Comparison of ENCODE assay signal across 26 mouse cellular contexts in the genomic region with DNA sequence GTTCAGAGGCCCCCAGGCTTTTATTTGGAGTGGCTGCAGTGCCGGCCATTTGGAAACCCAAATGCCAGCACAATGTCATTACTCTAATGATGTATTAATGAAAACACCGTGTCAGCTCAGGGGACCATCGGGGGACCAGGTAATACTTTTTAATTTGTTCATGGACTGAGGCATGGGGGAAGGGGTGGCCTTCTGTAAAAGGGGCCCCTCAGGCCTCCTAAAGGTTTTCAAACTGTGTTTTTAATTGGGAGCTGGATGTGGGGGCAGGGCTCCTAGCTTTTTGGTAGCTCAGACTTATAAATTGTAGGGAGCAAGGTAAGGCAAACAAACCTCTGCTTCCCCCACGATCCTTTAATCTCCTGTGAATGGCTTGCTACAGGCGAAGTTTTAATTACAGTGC. TPM values are rescaled to one million over a fixed set of nuclear protein-coding genes. Genes with fewer than 3 reads are reported as not detected.
DNase-seq lines count a peak whose midpoint lies in the region; ATAC-seq and TF ChIP-seq lines count a peak whose summit lies in the region.
"Had no signal": no experiment of that assay in that cellular context is flagged by ENCODE, and none has a peak within 500 bp of the region (broad histone marks: within the 10 kb centered on the region; RNA-seq: fewer than 3 reads in every experiment).

No protein-coding gene starts in this region.

- H3K27me3 ChIP-seq in embryonic facial prominence, embryonic 14.5 days (replicated peaks; ENCODE audit: control insufficient read depth, insufficient read depth, low read length) = no peaks in the 10 kb centered on the region
- no peaks in the 10 kb centered on the region for H3K27me3 ChIP-seq in embryonic facial prominence, embryonic 10.5 days (replicated peaks; ENCODE audit: low read depth, poor library complexity, severe bottlenecking)
- no peaks in the 10 kb centered on the region for H3K27me3 ChIP-seq in kidney, adult 2 months (replicated peaks; ENCODE audit: control insufficient read depth, insufficient read depth, low read length)
- H3K27me3 ChIP-seq in limb, embryonic 13.5 days = no peaks in the 10 kb centered on the region
- no peaks in the 10 kb centered on the region for H3K27me3 ChIP-seq in cerebellum, adult 2 months (ENCODE audit: control insufficient read depth, insufficient read depth, low read length)
- H3K27me3 ChIP-seq: embryonic facial prominence, embryonic 13.5 days; hindbrain, embryonic 15.5 days; intestine, embryonic 15.5 days; neural tube, embryonic 15.5 days; stomach, embryonic 15.5 days had no signal

- no peak for ATAC-seq in embryonic facial prominence, embryonic 14.5 days (ENCODE audit: low read depth)
- peak; percentile 51; the same call in 1 of the 2 replicates for ATAC-seq in limb, embryonic 13.5 days (ENCODE audit: low FRiP score, low read depth)
- ATAC-seq: intestine, embryonic 15.5 days; liver, postnatal 0 days; lung, postnatal 0 days had no signal

- TF ChIP-seq CTCF in kidney, adult 2 months (conservative IDR thresholded peaks at IDR 0.05; ENCODE audit: insufficient read depth, insufficient read length, low read depth, low read length) = no peak
- no peak for TF ChIP-seq CTCF in cerebellum, adult 2 months (IDR thresholded peaks at IDR 0.05; ENCODE audit: borderline replicate concordance, insufficient read depth, low read depth, low read length)

- no peak overlapping the region for H3K4me3 ChIP-seq in embryonic facial prominence, embryonic 14.5 days (ENCODE audit: low read depth, low read length)
- H3K4me3 ChIP-seq in embryonic facial prominence, embryonic 10.5 days = no peak overlapping the region
- no peak overlapping the region for H3K4me3 ChIP-seq in kidney, adult 2 months (ENCODE audit: insufficient read depth, low read depth, low read length)
- no peak overlapping the region for H3K4me3 ChIP-seq in limb, embryonic 13.5 days
- H3K4me3 ChIP-seq in cerebellum, adult 2 months (replicated peaks; ENCODE audit: insufficient read depth, low read depth, low read length) = no peak overlapping the region
- H3K4me3 ChIP-seq: embryonic facial prominence, embryonic 13.5 days; heart, embryonic 10.5 days; hindbrain, embryonic 15.5 days; intestine, embryonic 15.5 days; midbrain, embryonic 10.5 days; neural tube, embryonic 15.5 days; stomach, embryonic 15.5 days had no signal

- no peak overlapping the region for H3K27ac ChIP-seq in embryonic facial prominence, embryonic 14.5 days (replicated peaks; ENCODE audit: low read depth, low read length)
- no peak overlapping the region for H3K27ac ChIP-seq in embryonic facial prominence, embryonic 10.5 days (replicated peaks)
- H3K27ac ChIP-seq in kidney, adult 2 months (ENCODE audit: insufficient read depth, low read depth, low read length) = no peak overlapping the region
- peak overlapping the region; percentile 83 for H3K27ac ChIP-seq in limb, embryonic 13.5 days
- no peak overlapping the region for H3K27ac ChIP-seq in cerebellum, adult 2 months (ENCODE audit: insufficient read depth, low read length)
- H3K27ac ChIP-seq: heart, embryonic 10.5 days; hindbrain, embryonic 15.5 days; intestine, embryonic 15.5 days; macrophage; neural tube, embryonic 15.5 days; stomach, embryonic 15.5 days had no signal

- no peak overlapping the region for H3K9ac ChIP-seq in embryonic facial prominence, embryonic 14.5 days (ENCODE audit: low read depth, low read length)
- no peak overlapping the region for H3K9ac ChIP-seq in limb, embryonic 13.5 days
- H3K9ac ChIP-seq: embryonic facial prominence, embryonic 13.5 days; hindbrain, embryonic 15.5 days; intestine, embryonic 15.5 days; liver, postnatal 0 days; neural tube, embryonic 15.5 days; stomach, embryonic 15.5 days had no signal

- WGBS in embryonic facial prominence, embryonic 14.5 days = 30% methylated on average over 5 of the region's 5 CpGs
- 19% methylated on average over 5 of the region's 5 CpGs for whole genome bisulfite sequencing in embryonic facial prominence, embryonic 10.5 days
- 45% methylated on average over 5 of the region's 5 CpGs for WGBS in kidney, adult 2 months
- WGBS in limb, embryonic 13.5 days = 11% methylated on average over 5 of the region's 5 CpGs
- 81% methylated on average over 5 of the region's 5 CpGs for WGBS in cerebellum, adult 2 months

- no peak for TF ChIP-seq POLR2A in kidney, adult 2 months (IDR thresholded peaks at IDR 0.05; ENCODE audit: low read depth, low read length)
- TF ChIP-seq POLR2A in cerebellum, adult 2 months (IDR thresholded peaks at IDR 0.05; ENCODE audit: borderline replicate concordance, insufficient read depth, low read length) = no peak

- no peaks in the 10 kb centered on the region for H3K36me3 ChIP-seq in embryonic facial prominence, embryonic 14.5 days (ENCODE audit: control insufficient read depth, insufficient read depth, low read length)
- H3K36me3 ChIP-seq in embryonic facial prominence, embryonic 10.5 days (replicated peaks) = no peaks in the 10 kb centered on the region
- H3K36me3 ChIP-seq in kidney, adult 2 months (ENCODE audit: control insufficient read depth, insufficient read depth, low read length) = no peaks in the 10 kb centered on the region
- no peaks in the 10 kb centered on the region for H3K36me3 ChIP-seq in limb, embryonic 13.5 days
- H3K36me3 ChIP-seq: embryonic facial prominence, embryonic 13.5 days; heart, embryonic 10.5 days; hindbrain, embryonic 15.5 days; intestine, embryonic 15.5 days; midbrain, embryonic 10.5 days; neural tube, embryonic 15.5 days; stomach, embryonic 15.5 days had no signal

- H3K4me1 ChIP-seq in embryonic facial prominence, embryonic 14.5 days (ENCODE audit: control insufficient read depth, insufficient read depth, low read length) = peaks cover 8% of the 10 kb centered on the region; the same call in 1 of the 2 replicates
- peaks cover 17% of the 10 kb centered on the region for H3K4me1 ChIP-seq in embryonic facial prominence, embryonic 10.5 days
- H3K4me1 ChIP-seq in kidney, adult 2 months (ENCODE audit: control insufficient read depth, insufficient read depth, low read length) = peaks cover 3% of the 10 kb centered on the region; the same call in 1 of the 2 replicates
- H3K4me1 ChIP-seq in limb, embryonic 13.5 days = peaks cover 42% of the 10 kb centered on the region
- H3K4me1 ChIP-seq in cerebellum, adult 2 months (ENCODE audit: control insufficient read depth, insufficient read depth, low read length) = no peaks in the 10 kb centered on the region
- H3K4me1 ChIP-seq: hindbrain, embryonic 15.5 days; intestine, embryonic 15.5 days; neural tube, embryonic 15.5 days; stomach, embryonic 15.5 days had no signal

- no peak overlapping the region; the same call in 1 of the 2 replicates for H3K4me2 ChIP-seq in embryonic facial prominence, embryonic 14.5 days (ENCODE audit: low read depth, low read length)
- H3K4me2 ChIP-seq in limb, embryonic 13.5 days (replicated peaks) = peak overlapping the region; percentile 21; the same call in 1 of the 2 replicates
- H3K4me2 ChIP-seq: embryonic facial prominence, embryonic 13.5 days; hindbrain, embryonic 15.5 days; intestine, embryonic 15.5 days; liver, embryonic 11.5 days; neural tube, embryonic 15.5 days; stomach, embryonic 15.5 days had no signal

- H3K9me3 ChIP-seq in embryonic facial prominence, embryonic 14.5 days (ENCODE audit: control insufficient read depth, low read length) = no peaks in the 10 kb centered on the region
- no peaks in the 10 kb centered on the region for H3K9me3 ChIP-seq in embryonic facial prominence, embryonic 10.5 days
- no peaks in the 10 kb centered on the region for H3K9me3 ChIP-seq in limb, embryonic 13.5 days
- H3K9me3 ChIP-seq: embryonic facial prominence, embryonic 13.5 days; heart, embryonic 10.5 days; hindbrain, embryonic 15.5 days; intestine, embryonic 15.5 days; midbrain, embryonic 10.5 days; neural tube, embryonic 15.5 days; stomach, embryonic 15.5 days had no signal

- DNase-seq in embryonic facial prominence, embryonic 14.5 days (ENCODE audit: low spot score) = peak; percentile 26
- DNase-seq in embryonic facial prominence, embryonic 10.5 days (ENCODE audit: low spot score) = no peak
- peak; percentile 41 for DNase-seq in kidney, adult 2 months
- DNase-seq in kidney, postnatal 4 days = no peak
- DNase-seq in kidney, postnatal 14 days = peak; percentile 29
- DNase-seq in cerebellum, adult 2 months = no peak
- no peak for DNase-seq in cerebellum, adult 11 months
- DNase-seq: adrenal gland, postnatal 14 days; cerebellum, postnatal 10 days; liver, postnatal 0 days; right cerebral cortex, adult 18-20 months; right cerebral cortex, postnatal 4 days; thymus, postnatal 25 days had no signal

RNA-seq across cellular contexts. Expression of gene Lrtm1, which starts 45.4 kb away (rescaled TPM):
- 1.5 and 2.2 TPM in 2 replicates for polyA plus RNA-seq in embryonic facial prominence, embryonic 14.5 days (2014; fragmentation: Nextera tagmentation; extraction: Ambion mirVana)
- 0.16 and 0.44 TPM in 2 replicates for polyA plus RNA-seq in embryonic facial prominence, embryonic 10.5 days (2016; fragmentation: Nextera tagmentation; extraction: Ambion mirVana)
- 0.05 and 0.55 TPM in 2 replicates for polyA plus RNA-seq in kidney, adult 2 months (2012; rRNA removed)
- 0.93 and 1.0 TPM in 2 replicates for polyA plus RNA-seq in limb, embryonic 13.5 days (2015; fragmentation: Nextera tagmentation; extraction: Ambion mirVana)
- polyA plus RNA-seq in cerebellum, adult 2 months (2012; rRNA removed) = not detected in 2 replicates
- polyA plus RNA-seq: cortical plate, adult 2 months; frontal cortex, adult 2 months; intestine, embryonic 15.5 days; liver, embryonic 11.5 days; lung, postnatal 0 days; macrophage had no signal

Comparison
In these comparisons a context has a peak if more than half of its experiments do, and no peak if none do; other contexts are left out.
1. DNase-seq: peak in embryonic facial prominence, embryonic 14.5 days (single experiment), kidney, adult 2 months (single experiment) and kidney, postnatal 14 days (single experiment); none in embryonic facial prominence, embryonic 10.5 days (single experiment), kidney, postnatal 4 days (0 of 2), cerebellum, adult 2 months (0 of 2) and cerebellum, adult 11 months (single experiment).